Mouse (Mus musculus): ENCODE results near the gene Padi3. TPM values are rescaled to one million over a fixed set of nuclear protein-coding genes. Genes with fewer than 3 reads are reported as not detected.

Padi3 gene
- polyA plus RNA-seq, 1 experiment from 2014 or later, result not detected

- Histone ChIP-seq H3K9me3 (no peaks in the 10 kb centered on the region), H3K9ac (no peak within 1 kb of the TSS), H3K36me3 (no peaks in the 10 kb centered on the region), H3K27ac (replicated peaks) (no peak within 1 kb of the TSS), H3K4me3 (no peak within 1 kb of the TSS), H3K4me2 (no peak within 1 kb of the TSS), H3K27me3 (no peaks in the 10 kb centered on the region), H3K4me1 (replicated peaks) (no peaks in the 10 kb centered on the region)
- 88% methylated on average over 21 of the region's 21 CpGs for WGBS
- ATAC-seq (ENCODE audit: low FRiP score, low read depth), result no peak
Observed at GRCm38 (mm10) chr4:140774025-140774800, 36.2 kb downstream of the Padi3 start, which contains the start of gene Padi4. Padi4 (minus strand) TSS chr4:140774236.

GRCm38 (mm10) chr4:140771091-140771490 is 39.4 kb downstream of the Padi3 start:
- Histone ChIP-seq H3K36me3 (no peaks in the 10 kb centered on the region), H3K4me2 (no peak overlapping the region), H3K9ac (no peak overlapping the region), H3K4me1 (replicated peaks) (no peaks in the 10 kb centered on the region), H3K9me3 (no peaks in the 10 kb centered on the region), H3K27me3 (no peaks in the 10 kb centered on the region), H3K4me3 (no peak overlapping the region), H3K27ac (replicated peaks) (no peak overlapping the region)
- WGBS, result 55% methylated on average over 4 of the region's 4 CpGs
- no peak for ATAC-seq (ENCODE audit: low FRiP score, low read depth)

- Histone ChIP-seq H3K9ac (no peak overlapping the region), H3K4me2 (peak overlapping the region; percentile 36), H3K4me1 (replicated peaks) (no peaks in the 10 kb centered on the region), H3K9me3 (no peaks in the 10 kb centered on the region), H3K27me3 (no peaks in the 10 kb centered on the region), H3K4me3 (no peak overlapping the region), H3K27ac (replicated peaks) (no peak overlapping the region), H3K36me3 (no peaks in the 10 kb centered on the region)
- no peak for ATAC-seq (ENCODE audit: low FRiP score, low read depth)
- WGBS, result 16% methylated on average over 13 of the region's 13 CpGs
Observed at GRCm38 (mm10) chr4:140770433-140770832, 40.0 kb downstream of the Padi3 start.

GRCm38 (mm10) chr4:140768973-140769372 is 41.5 kb downstream of the Padi3 start:
- Histone ChIP-seq H3K27me3 (no peaks in the 10 kb centered on the region), H3K4me3 (no peak overlapping the region), H3K4me1 (replicated peaks) (no peaks in the 10 kb centered on the region), H3K36me3 (no peaks in the 10 kb centered on the region), H3K9ac (no peak overlapping the region), H3K27ac (replicated peaks) (no peak overlapping the region), H3K4me2 (no peak overlapping the region), H3K9me3 (no peaks in the 10 kb centered on the region)
- 77% methylated on average over 5 of the region's 5 CpGs for WGBS
- no peak for ATAC-seq (ENCODE audit: low FRiP score, low read depth)

- Histone ChIP-seq H3K4me1 (replicated peaks) (no peaks in the 10 kb centered on the region), H3K36me3 (no peaks in the 10 kb centered on the region), H3K9ac (no peak overlapping the region), H3K27ac (replicated peaks) (no peak overlapping the region), H3K27me3 (no peaks in the 10 kb centered on the region), H3K4me2 (no peak overlapping the region), H3K9me3 (no peaks in the 10 kb centered on the region), H3K4me3 (no peak overlapping the region)
- ATAC-seq (ENCODE audit: low FRiP score, low read depth), result no peak
- WGBS, result 84% methylated on average over 3 of the region's 3 CpGs
Observed at GRCm38 (mm10) chr4:140765936-140766335, 44.5 kb downstream of the Padi3 start.

GRCm38 (mm10) chr4:140763158-140763557 is 47.3 kb downstream of the Padi3 start:
- H3K4me1 ChIP-seq (replicated peaks), result no peaks in the 10 kb centered on the region
- H3K4me3 ChIP-seq, result no peak overlapping the region
- no peak overlapping the region for H3K9ac ChIP-seq
- WGBS, result 14% methylated on average over 9 of the region's 9 CpGs
- no peak for ATAC-seq (ENCODE audit: low FRiP score, low read depth)
- H3K9me3 ChIP-seq, result no peaks in the 10 kb centered on the region
- H3K4me2 ChIP-seq, result no peak overlapping the region
- no peak overlapping the region for H3K27ac ChIP-seq (replicated peaks)
- no peaks in the 10 kb centered on the region for H3K36me3 ChIP-seq
- H3K27me3 ChIP-seq, result no peaks in the 10 kb centered on the region

GRCm38 (mm10) chr4:140761601-140762000 is 48.8 kb downstream of the Padi3 start:
- Histone ChIP-seq H3K9ac (no peak overlapping the region), H3K36me3 (no peaks in the 10 kb centered on the region)
- 94% methylated on average over 7 of the region's 7 CpGs for WGBS

GRCm38 (mm10) chr4:140755811-140756210 is 54.6 kb downstream of the Padi3 start:
- Histone ChIP-seq H3K4me3 (no peak overlapping the region), H3K4me2 (no peak overlapping the region), H3K27me3 (no peaks in the 10 kb centered on the region), H3K4me1 (replicated peaks) (no peaks in the 10 kb centered on the region), H3K27ac (replicated peaks) (no peak overlapping the region), H3K9ac (no peak overlapping the region), H3K9me3 (no peaks in the 10 kb centered on the region), H3K36me3 (no peaks in the 10 kb centered on the region)
- 93% methylated on average over 3 of the region's 3 CpGs for WGBS
- no peak for ATAC-seq (ENCODE audit: low FRiP score, low read depth)

More at GRCm38 (mm10) chr4:140761601-140762000, 48.8 kb downstream of the Padi3 start:
- no peak for ATAC-seq (ENCODE audit: low FRiP score, low read depth)
- Histone ChIP-seq H3K4me1 (replicated peaks) (no peaks in the 10 kb centered on the region), H3K9me3 (no peaks in the 10 kb centered on the region), H3K27ac (replicated peaks) (no peak overlapping the region), H3K4me2 (no peak overlapping the region), H3K27me3 (no peaks in the 10 kb centered on the region), H3K4me3 (no peak overlapping the region)

GRCm38 (mm10) chr4:140753366-140753765 is 57.1 kb downstream of the Padi3 start:
- no peak overlapping the region for H3K27ac ChIP-seq (replicated peaks)
- H3K9ac ChIP-seq, result no peak overlapping the region
- no peak overlapping the region for H3K4me2 ChIP-seq
- no peaks in the 10 kb centered on the region for H3K36me3 ChIP-seq
- no peaks in the 10 kb centered on the region for H3K27me3 ChIP-seq
- 0 out of 2 replicates have a peak, but pooled peaks cover 4% of the 10 kb centered on the region for H3K4me1 ChIP-seq (replicated peaks)
- no peaks in the 10 kb centered on the region for H3K9me3 ChIP-seq
- ATAC-seq (ENCODE audit: low FRiP score, low read depth), result no peak
- 66% methylated on average over 7 of the region's 7 CpGs for WGBS
- no peak overlapping the region for H3K4me3 ChIP-seq

GRCm38 (mm10) chr4:140750328-140750727 is 60.1 kb downstream of the Padi3 start:
- WGBS, result 10% methylated on average over 19 of the region's 19 CpGs

GRCm38 (mm10) chr4:140747978-140748377 is 62.5 kb downstream of the Padi3 start:
- no peak overlapping the region for H3K27ac ChIP-seq (replicated peaks)
- H3K36me3 ChIP-seq, result no peaks in the 10 kb centered on the region
- no peak overlapping the region for H3K4me3 ChIP-seq
- no peaks in the 10 kb centered on the region for H3K9me3 ChIP-seq
- no peak overlapping the region for H3K4me2 ChIP-seq
- H3K27me3 ChIP-seq, result no peaks in the 10 kb centered on the region
- no peak overlapping the region for H3K9ac ChIP-seq
- 28% methylated on average over 12 of the region's 12 CpGs for WGBS
- 0 out of 2 replicates have a peak, but pooled peaks cover 4% of the 10 kb centered on the region for H3K4me1 ChIP-seq (replicated peaks)
- no peak for ATAC-seq (ENCODE audit: low FRiP score, low read depth)

More at GRCm38 (mm10) chr4:140750328-140750727, 60.1 kb downstream of the Padi3 start:
- Histone ChIP-seq H3K4me3 (no peak overlapping the region), H3K27me3 (no peaks in the 10 kb centered on the region), H3K9me3 (no peaks in the 10 kb centered on the region), H3K27ac (replicated peaks) (no peak overlapping the region), H3K36me3 (no peaks in the 10 kb centered on the region), H3K4me2 (peak overlapping the region; percentile 45), H3K4me1 (replicated peaks) (0 out of 2 replicates have a peak, but pooled peaks cover 4% of the 10 kb centered on the region), H3K9ac (no peak overlapping the region)
- ATAC-seq (ENCODE audit: low FRiP score, low read depth), result no peak

- Histone ChIP-seq H3K4me2 (no peak overlapping the region), H3K9me3 (no peaks in the 10 kb centered on the region), H3K27ac (replicated peaks) (no peak overlapping the region), H3K4me1 (replicated peaks) (no peaks in the 10 kb centered on the region), H3K36me3 (no peaks in the 10 kb centered on the region), H3K9ac (no peak overlapping the region), H3K27me3 (no peaks in the 10 kb centered on the region), H3K4me3 (no peak overlapping the region)
- no peak for ATAC-seq (ENCODE audit: low FRiP score, low read depth)
- WGBS, result 23% methylated on average over 3 of the region's 3 CpGs
Observed at GRCm38 (mm10) chr4:140744654-140745053, 65.8 kb downstream of the Padi3 start.

Data from hindbrain, embryonic 15.5 days (tissue).